Mouse (Mus musculus): ENCODE results near the gene Nrf1.

- TF ChIP-seq CTCF (IDR thresholded peaks at IDR 0.05; ENCODE audit: borderline replicate concordance, control insufficient read depth, extremely low read depth, insufficient read depth, low read length, poor library complexity) = no peak
- TF ChIP-seq POLR2A (IDR thresholded peaks at IDR 0.05; ENCODE audit: control insufficient read depth, extremely low read depth, insufficient read depth, low read length, poor library complexity) = no peak
These were observed 14.8 kb downstream of the Nrf1 start for GRCm38 (mm10) chr6:30062544-30062943.

Measured in thymus, adult 2 months (tissue).